Mouse (Mus musculus): ENCODE results near the gene Limch1. TPM values are rescaled to one million over a fixed set of nuclear protein-coding genes. Genes with fewer than 3 reads are reported as not detected.

Limch1 gene
- total RNA-seq, 2 experiments from 2014 or later = 99.5 to 124 TPM

DNA sequence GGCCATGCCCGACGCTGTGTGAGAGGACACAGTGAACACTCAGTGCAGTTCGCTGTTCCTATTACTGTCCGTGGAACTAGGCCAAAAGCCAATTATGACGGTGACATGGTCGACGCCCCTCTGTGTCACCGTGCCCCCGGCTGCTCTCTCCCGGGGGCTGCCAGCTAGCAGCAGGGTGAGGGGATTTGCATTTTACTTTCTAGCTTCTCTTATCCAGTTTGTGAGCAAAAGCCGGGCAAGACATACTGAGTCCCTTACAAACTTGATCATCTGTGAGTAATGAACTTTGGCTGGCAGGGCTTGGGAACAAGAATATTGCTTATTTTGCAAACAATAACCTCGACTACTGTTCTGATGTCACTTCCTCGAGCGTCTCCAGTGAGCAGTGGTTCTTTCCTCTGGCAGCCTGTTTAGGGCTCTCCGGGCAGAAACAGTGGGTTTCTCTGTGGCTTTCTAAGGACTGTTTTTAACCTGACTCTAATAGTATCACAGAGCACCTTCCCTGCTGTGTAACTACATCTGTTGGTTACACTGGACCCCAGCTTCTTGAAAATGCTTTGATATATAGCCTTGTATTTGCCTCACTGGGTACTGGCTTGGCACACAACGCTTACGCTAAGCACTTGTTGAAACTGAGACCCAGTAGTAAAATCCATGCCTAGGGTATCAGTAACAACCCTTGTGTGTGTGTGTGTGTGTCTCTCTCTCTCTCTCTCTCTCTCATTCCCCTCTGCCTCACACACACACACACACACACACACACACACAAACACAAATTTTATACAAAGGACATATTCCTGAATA is 115.8 kb downstream of the Limch1 start:
- intact Hi-C loops (cut with DNase I) = no loop called here

GRCm38 (mm10) chr5:66862151-66862550 is 116.5 kb downstream of the Limch1 start:
- intact Hi-C loops (cut with DNase I) = no loop called here
- no peak for DNase-seq (ENCODE audit: low spot score in 2 of 2)

More for the DNA sequence above, 115.8 kb downstream of the Limch1 start:
- no peak for DNase-seq (ENCODE audit: low spot score in 2 of 2)

GRCm38 (mm10) chr5:66865229-66865628 is 119.6 kb downstream of the Limch1 start:
- intact Hi-C loops (cut with DNase I) = loop anchor here (5.0 kb wide), 1 partner anchor 133 kb away; no protein-coding TSS in a partner anchor
- peak; percentile 60 to 62 for DNase-seq (ENCODE audit: low spot score in 2 of 2)

DNA sequence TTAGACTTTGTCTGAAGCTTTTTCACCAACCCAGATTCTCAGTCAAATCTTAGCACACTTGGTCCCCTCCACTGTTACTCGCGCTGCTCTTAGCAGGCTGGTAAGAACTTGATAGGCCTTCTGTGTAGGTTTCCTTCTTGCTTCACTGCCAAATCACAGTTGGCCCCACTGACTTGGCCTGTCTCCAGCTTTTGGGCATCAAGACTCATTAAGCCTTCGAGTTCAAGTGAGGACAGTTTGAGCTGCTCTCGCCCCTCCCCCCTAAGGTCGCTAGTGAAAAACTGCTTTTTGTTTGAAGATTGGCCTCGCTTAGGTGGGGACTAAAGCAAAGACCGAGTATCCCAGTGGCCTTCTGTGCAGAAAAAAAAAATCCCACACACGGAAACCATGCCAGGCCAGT is 120.4 kb downstream of the Limch1 start:
- peak; percentile 26 to 53 for DNase-seq (ENCODE audit: low spot score in 2 of 2)
- intact Hi-C loops (cut with DNase I) = loop anchor here (5.0 kb wide), 1 partner anchor 134 kb away; no protein-coding TSS in a partner anchor

DNA sequence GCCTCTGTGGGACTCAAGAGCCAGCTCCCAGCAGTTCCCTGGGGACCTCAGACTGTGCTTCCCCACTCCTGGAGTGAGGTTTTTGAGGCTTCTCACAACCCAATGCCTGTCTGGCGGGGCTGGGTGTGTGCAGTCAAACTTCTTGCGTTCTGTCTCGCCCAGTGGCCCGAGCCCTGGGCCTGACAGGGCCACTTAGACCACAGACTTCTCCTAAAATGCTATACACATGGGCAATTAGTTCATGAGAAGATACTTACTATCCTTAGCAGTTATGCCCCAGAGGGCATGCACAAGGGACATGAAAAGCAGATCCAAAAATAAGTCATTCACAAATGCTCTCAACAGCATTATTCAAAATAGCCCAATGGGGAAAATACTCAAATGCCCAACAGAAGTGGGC is 123.9 kb downstream of the Limch1 start:
- intact Hi-C loops (cut with DNase I) = loop anchor here (5.0 kb wide), 1 partner anchor 137 kb away; no protein-coding TSS in a partner anchor
- no peak for DNase-seq (ENCODE audit: low spot score in 2 of 2)

DNA sequence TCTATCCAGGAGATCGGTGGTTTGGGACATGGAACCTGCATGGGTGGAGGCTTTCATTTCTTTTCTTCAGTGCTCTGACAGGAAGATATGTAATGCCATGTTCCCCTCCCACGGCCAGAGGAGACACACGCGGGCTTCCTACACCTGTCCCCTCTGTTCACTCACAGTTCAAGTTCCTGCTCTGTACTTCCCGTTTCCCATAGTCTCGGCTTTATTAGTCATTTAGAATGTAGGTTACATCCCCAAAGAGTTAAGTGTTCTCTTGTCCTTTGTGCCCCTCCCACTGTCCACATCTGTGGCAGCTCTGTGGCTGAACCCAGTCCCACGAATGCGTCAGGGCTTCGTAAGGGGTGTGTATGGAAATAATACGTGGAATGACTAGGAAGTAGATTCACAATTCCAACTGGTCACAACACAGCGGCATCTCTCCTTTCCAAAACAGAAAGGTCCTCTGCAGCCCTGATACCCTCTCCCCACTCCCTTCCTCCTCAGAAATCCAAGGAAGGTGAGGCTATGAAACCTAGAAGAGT is 126.0 kb downstream of the Limch1 start:
- intact Hi-C loops (cut with DNase I) = no loop called here
- no peak for DNase-seq (ENCODE audit: low spot score in 2 of 2)

- intact Hi-C loops (cut with DNase I) = no loop called here
- DNase-seq (ENCODE audit: low spot score in 2 of 2) = no peak
These were observed 126.4 kb downstream of the Limch1 start for GRCm38 (mm10) chr5:66872053-66872452.

DNA sequence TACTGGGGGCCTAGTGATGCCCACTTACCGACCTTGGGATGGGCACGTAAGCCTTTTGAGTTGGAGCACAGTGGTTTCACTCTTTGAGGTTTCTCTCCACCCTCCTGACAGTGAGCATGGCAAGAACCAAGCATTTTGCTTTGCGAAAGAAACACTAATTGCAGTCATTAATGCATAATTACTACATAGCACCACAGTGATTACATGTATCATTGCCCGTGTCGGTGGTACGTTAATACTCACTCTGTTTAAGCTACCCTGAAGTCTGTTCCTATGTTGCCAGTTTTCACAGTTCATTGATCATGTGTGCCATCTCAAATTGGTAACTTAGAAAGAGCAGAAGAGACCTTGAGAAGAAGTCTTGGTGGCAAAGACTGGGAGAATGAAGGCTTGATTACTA is 127.1 kb downstream of the Limch1 start:
- intact Hi-C loops (cut with DNase I) = no loop called here
- no peak for DNase-seq (ENCODE audit: low spot score in 2 of 2)

DNA sequence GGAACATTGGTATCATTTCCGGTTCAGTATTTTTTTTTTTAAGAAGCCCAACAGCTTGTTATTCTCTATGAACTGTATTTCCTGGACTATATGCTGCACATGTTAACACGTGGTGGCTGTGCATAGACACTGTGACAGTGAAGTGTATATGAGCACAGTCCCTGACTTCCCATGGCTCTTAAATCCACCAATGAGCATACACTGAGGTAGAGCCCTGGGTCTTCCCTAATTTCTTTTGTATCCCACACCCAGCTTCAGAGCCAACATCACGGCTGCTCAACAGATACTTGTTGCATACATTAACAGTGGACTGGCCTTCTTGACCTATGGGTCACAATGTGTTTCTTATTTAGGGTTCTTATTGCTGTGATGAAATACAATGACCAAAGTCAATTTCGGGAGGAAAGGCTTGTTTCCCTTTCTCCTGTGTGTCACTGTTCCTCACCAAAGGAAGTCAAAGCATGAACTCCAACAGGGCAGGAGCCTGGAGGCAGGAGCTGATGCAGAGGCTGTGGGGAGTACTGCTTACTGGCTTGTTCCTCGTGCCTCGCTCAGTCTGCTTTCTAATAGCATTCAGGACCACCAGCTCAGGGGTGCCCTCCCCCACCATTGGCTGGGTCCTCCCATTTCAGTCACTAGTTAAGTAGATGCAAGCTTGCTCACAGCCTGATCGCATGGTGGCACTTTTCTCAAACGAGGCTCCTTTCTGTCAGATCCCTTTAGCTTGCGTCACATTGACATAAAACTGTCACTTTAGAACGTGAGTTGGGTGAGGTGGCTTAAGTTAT is 130.6 kb downstream of the Limch1 start:
- intact Hi-C loops (cut with DNase I) = no loop called here
- DNase-seq (ENCODE audit: low spot score in 2 of 2) = no peak

DNA sequence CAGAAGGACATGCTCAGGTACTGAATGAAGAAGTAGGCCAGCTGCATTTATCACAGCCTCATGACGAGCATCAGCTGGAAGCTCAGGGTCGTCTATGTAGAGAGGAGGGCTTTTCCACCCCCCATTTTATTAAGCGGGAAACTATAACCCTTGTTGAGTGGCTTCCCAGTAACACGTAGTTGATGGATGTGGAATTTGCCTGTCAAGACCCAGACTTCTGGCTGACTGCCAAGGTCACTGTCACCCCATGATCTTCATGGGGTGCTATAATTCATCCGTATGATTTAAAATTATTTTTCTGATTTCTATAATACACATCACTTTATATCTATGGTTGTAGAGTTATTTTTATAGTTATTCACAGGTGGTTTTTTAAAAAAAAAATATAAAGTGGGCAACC is 131.4 kb downstream of the Limch1 start:
- DNase-seq (ENCODE audit: low spot score in 2 of 2) = no peak
- intact Hi-C loops (cut with DNase I) = no loop called here

- DNase-seq (ENCODE audit: low spot score in 2 of 2) = no peak
These were observed 136.3 kb downstream of the Limch1 start for GRCm38 (mm10) chr5:66881901-66882341.

DNA sequence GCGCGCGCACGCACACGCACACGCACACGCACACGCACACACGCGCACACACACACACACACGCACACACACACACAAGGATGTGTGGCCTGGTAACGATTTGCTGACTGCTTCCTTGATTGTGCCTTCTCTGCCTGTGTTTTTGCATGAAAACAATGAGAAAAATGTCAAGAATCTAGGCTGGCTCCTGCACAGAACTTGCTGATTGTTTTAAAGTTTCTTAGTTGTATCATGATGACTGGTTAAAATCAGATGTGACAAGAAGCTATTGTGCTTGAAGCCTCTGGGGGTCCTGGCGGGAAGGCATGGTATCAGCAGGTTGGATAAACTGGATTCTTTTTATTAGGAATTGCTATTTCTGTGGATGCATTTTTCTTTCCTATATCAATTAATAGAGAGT is 137.1 kb downstream of the Limch1 start:
- DNase-seq (ENCODE audit: low spot score in 2 of 2) = no peak
- intact Hi-C loops (cut with DNase I) = no loop called here

More at GRCm38 (mm10) chr5:66881901-66882341, 136.3 kb downstream of the Limch1 start:
- intact Hi-C loops (cut with DNase I) = no loop called here

DNA sequence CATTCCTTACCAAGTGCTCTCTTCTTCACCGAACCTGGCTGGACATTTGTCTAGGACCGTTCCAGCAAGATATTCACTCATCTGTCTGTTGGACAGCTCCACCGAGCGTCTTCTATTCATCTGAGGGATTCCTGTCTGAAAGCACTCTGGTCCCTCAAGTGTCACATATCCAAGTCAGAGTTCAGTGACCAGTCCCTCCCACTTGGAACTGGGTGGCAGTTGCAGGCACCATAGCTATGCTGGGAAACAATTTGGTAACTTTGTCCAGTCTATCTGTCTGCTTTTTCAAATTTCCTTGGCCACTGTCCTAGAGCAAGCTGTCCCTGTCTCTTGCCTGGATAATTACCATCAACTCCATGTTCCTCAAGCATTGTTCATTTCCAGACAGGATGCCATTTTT is 138.9 kb downstream of the Limch1 start:
- DNase-seq (ENCODE audit: low spot score in 2 of 2) = no peak

GRCm38 (mm10) chr5:66886410-66887120 is 140.9 kb downstream of the Limch1 start:
- no peak for DNase-seq (ENCODE audit: low spot score in 2 of 2)
- intact Hi-C loops (cut with DNase I) = no loop called here

More for the DNA sequence above, 138.9 kb downstream of the Limch1 start:
- intact Hi-C loops (cut with DNase I) = no loop called here

- intact Hi-C loops (cut with DNase I) = no loop called here
- no peak for DNase-seq (ENCODE audit: low spot score in 2 of 2)
These were observed 142.4 kb downstream of the Limch1 start for GRCm38 (mm10) chr5:66888061-66888460.

GRCm38 (mm10) chr5:66889337-66889736 is 143.7 kb downstream of the Limch1 start:
- intact Hi-C loops (cut with DNase I) = no loop called here
- DNase-seq (ENCODE audit: low spot score in 2 of 2) = peak; percentile 59 to 80

DNA sequence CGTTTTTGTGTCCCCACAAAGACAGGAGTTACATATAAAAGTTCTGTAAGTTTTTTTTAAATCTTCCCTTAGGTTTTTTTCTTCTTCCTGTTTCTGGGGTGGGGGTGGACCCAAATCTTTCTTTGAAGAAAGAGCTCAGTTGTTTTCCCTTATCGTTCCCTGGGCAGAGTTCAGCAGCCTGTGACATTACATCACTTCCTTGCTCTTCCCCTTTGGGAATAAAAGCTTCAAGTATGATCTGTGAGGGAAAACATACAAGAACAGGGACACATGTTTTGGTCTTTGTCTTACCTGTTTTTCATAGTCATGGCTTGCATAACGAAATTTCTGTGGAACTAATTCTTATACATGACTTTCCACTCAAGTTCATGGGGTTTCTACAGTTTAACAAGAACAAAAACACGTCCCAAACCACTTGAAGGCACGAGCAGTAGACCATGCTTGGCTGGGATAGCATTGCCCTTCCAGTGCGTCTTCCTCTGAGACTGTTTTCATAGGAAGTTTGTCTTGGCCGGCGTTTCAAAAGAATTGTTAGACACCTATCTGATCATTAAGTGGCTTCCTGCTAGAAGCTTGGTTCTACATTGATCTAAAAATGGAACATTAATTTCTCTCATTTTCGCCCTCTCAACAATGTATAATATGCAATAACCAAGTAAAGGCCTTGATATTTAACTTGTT is 150.0 kb downstream of the Limch1 start:
- intact Hi-C loops (cut with DNase I) = loop anchor here (5.0 kb wide), 2 partner anchors 87 to 148 kb away; partner anchors contain the start of gene Limch1
- DNase-seq (ENCODE audit: low spot score in 2 of 2) = no peak

GRCm38 (mm10) chr5:66897584-66897983 is 152.0 kb downstream of the Limch1 start:
- intact Hi-C loops (cut with DNase I) = loop anchor here (5.0 kb wide), 2 partner anchors 85 to 150 kb away; partner anchors contain the start of gene Limch1
- DNase-seq (ENCODE audit: low spot score in 2 of 2) = no peak

- intact Hi-C loops (cut with DNase I) = loop anchor here (5.0 kb wide), 2 partner anchors 84 to 151 kb away; partner anchors contain the start of gene Limch1
- no peak for DNase-seq (ENCODE audit: low spot score in 2 of 2)
These were observed 152.6 kb downstream of the Limch1 start for GRCm38 (mm10) chr5:66898252-66898651.
